Mouse (Mus musculus) hindbrain, embryonic 16.5 days (tissue): ENCODE data around the gene Eef1a2. TPM values are rescaled to one million over a fixed set of nuclear protein-coding genes. Genes with fewer than 3 reads are reported as not detected.

Experiments used
- ATAC-seq: fragments of 200-750 bp; cut with Nextera tagmentation; 2 replicates; pipeline ENCODE4 v1.8.0; 2017; ENCODE audit warnings: moderate TSS enrichment, moderate library complexity
- H3K27ac ChIP-seq: fragments of 300-500 bp; sonication (generic); 2 replicates; pipeline ENCODE4 v1.5.1; 2014; ENCODE audit warnings: low read depth, mild to moderate bottlenecking, control low read depth, low read length, moderate library complexity
- H3K27me3 ChIP-seq: fragments of 300-500 bp; sonication (generic); replicated peaks from 2 replicates; pipeline ENCODE4 v1.6.1; 2014; ENCODE audit warnings: low read length; ENCODE audit not compliant: control insufficient read depth, insufficient read depth
- H3K36me3 ChIP-seq: fragments of 300-500 bp; sonication (generic); 2 replicates; pipeline ENCODE4 v1.6.1; 2014; ENCODE audit warnings: mild to moderate bottlenecking, low read length, moderate library complexity, mixed read lengths; ENCODE audit not compliant: control insufficient read depth, insufficient read depth
- H3K4me1 ChIP-seq: fragments of 300-500 bp; sonication (generic); 2 replicates; pipeline ENCODE4 v1.6.1; 2014; ENCODE audit warnings: low read depth, low read length; ENCODE audit not compliant: control insufficient read depth, insufficient read depth
- H3K4me2 ChIP-seq: fragments of 300-500 bp; sonication (generic); 2 replicates; pipeline ENCODE4 v1.6.1; 2014; ENCODE audit warnings: mild to moderate bottlenecking, low read length, control low read depth, moderate library complexity
- H3K4me3 ChIP-seq: fragments of 300-500 bp; sonication (generic); 2 replicates; pipeline ENCODE4 v1.5.1; 2014; ENCODE audit warnings: mild to moderate bottlenecking, low read length, control low read depth, moderate library complexity
- H3K9ac ChIP-seq: fragments of 300-500 bp; sonication (generic); 2 replicates; pipeline ENCODE4 v1.6.1; 2014; ENCODE audit warnings: low read depth, mild to moderate bottlenecking, control low read depth, low read length, moderate library complexity
- H3K9me3 ChIP-seq: fragments of 300-500 bp; sonication (generic); 2 replicates; pipeline ENCODE4 v1.6.1; 2014; ENCODE audit warnings: mild to moderate bottlenecking, low read length, moderate library complexity; ENCODE audit not compliant: control insufficient read depth
- whole genome bisulfite sequencing: fragments of 180-500 bp; shearing (Covaris S2); extraction: QIAGEN DNeasy Blood & Tissue Kit; methylation state at CpG from one replicate; pipeline ENCODE4 v1.1.7; 2014; 5-methylcytosine and 5-hydroxymethylcytosine counted together
- polyA plus RNA-seq: library from polyadenylated mRNA; unstranded; fragments of >200 nt; fragmentation: Nextera tagmentation; extraction: Ambion mirVana; gene quantifications from 2 replicates; pipeline ENCODE4 v1.2.1, GENCODE M21; 2015

The Eef1a2 gene
- polyA plus RNA-seq, 1 experiment from 2014 or later, result 5.4 TPM

- Histone ChIP-seq H3K9me3 (no peaks in the 10 kb centered on the region), H3K9ac (no peak overlapping the region), H3K4me1 (peaks cover 36% of the 10 kb centered on the region), H3K27me3 (no peaks in the 10 kb centered on the region), H3K27ac (no peak overlapping the region), H3K4me2 (no peak overlapping the region), H3K36me3 (no peaks in the 10 kb centered on the region), H3K4me3 (no peak overlapping the region)
- no peak for ATAC-seq
- WGBS, result 59% methylated on average over 4 of the region's 4 CpGs
These were observed 27.9 kb downstream of the Eef1a2 start for GRCm38 (mm10) chr2:181128963-181129362.

- no peak for ATAC-seq
- Histone ChIP-seq H3K36me3 (no peaks in the 10 kb centered on the region), H3K4me1 (peaks cover 31% of the 10 kb centered on the region), H3K4me3 (no peak overlapping the region), H3K9ac (no peak overlapping the region), H3K27ac (no peak overlapping the region), H3K27me3 (no peaks in the 10 kb centered on the region), H3K9me3 (no peaks in the 10 kb centered on the region), H3K4me2 (no peak overlapping the region)
- WGBS, result 35% methylated on average over 3 of the region's 3 CpGs
These were observed 29.0 kb downstream of the Eef1a2 start for GRCm38 (mm10) chr2:181127786-181128185.

DNA sequence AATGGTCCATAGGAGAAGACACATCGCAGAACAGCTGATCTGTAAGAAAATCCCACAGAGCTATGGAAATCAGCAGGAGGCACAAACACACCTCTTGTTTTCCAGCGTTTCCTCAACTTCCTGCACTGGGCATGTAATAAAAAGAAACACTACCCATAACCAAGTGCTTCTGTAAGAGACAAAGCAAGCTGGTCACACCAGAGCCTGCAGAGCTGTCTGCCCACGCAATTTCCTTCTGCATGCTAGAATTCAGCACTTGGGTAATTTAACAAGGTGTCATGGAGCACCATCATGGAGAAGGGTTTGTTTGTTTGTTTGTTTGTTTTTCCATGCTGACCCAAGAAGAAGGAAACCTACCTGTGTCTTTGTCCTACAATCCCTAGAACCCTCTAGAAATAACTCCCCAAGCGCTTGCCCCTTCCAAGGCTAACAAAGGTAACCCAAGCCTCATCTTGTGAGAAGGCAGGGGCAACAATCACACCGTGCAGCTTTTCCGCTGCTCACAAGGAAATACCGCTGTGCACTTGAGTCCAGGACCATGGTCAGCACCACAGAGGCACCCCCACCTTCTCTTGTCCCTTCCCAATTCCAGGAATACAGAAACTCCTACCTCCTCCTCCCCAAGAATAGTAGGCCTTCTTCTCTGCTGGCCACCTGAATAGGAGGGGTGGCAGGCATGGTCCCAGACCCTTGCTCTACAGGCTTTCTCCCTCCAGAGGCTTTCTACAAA lies 30.9 kb downstream of the Eef1a2 start:
- Histone ChIP-seq H3K27ac (no peak overlapping the region), H3K4me3 (no peak overlapping the region), H3K4me1 (peaks cover 33% of the 10 kb centered on the region), H3K27me3 (no peaks in the 10 kb centered on the region), H3K36me3 (no peaks in the 10 kb centered on the region), H3K9ac (no peak overlapping the region), H3K4me2 (no peak overlapping the region), H3K9me3 (no peaks in the 10 kb centered on the region)
- 49% methylated on average over 7 of the region's 7 CpGs for WGBS
- ATAC-seq, result no peak

DNA sequence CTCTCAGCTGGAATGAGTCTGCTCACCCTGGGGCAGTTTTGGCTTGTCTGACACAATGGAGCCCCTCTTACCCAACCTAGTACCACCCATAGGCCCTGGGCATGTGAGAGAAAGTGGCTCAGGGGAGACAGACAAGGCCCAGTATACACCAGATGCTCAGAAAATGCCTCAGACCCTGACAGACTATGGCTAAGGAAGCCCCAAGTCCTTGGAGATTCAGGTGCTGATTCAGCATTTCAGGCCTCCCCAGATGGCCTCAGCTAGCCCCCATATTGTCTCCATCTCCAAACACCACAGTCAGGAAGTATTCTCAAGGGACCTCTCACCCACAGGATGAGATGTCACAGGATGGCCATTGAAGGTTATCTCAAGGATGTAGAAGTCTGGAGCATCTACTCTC lies 34.2 kb downstream of the Eef1a2 start:
- H3K4me2 ChIP-seq, result no peak overlapping the region
- H3K4me3 ChIP-seq, result no peak overlapping the region
- no peak for ATAC-seq
- H3K9me3 ChIP-seq, result no peaks in the 10 kb centered on the region
- H3K36me3 ChIP-seq, result no peaks in the 10 kb centered on the region
- no peak overlapping the region for H3K9ac ChIP-seq
- H3K27me3 ChIP-seq, result no peaks in the 10 kb centered on the region
- peak overlapping the region; percentile 16; the same call in 1 of the 2 replicates for H3K27ac ChIP-seq
- peaks cover 26% of the 10 kb centered on the region for H3K4me1 ChIP-seq

DNA sequence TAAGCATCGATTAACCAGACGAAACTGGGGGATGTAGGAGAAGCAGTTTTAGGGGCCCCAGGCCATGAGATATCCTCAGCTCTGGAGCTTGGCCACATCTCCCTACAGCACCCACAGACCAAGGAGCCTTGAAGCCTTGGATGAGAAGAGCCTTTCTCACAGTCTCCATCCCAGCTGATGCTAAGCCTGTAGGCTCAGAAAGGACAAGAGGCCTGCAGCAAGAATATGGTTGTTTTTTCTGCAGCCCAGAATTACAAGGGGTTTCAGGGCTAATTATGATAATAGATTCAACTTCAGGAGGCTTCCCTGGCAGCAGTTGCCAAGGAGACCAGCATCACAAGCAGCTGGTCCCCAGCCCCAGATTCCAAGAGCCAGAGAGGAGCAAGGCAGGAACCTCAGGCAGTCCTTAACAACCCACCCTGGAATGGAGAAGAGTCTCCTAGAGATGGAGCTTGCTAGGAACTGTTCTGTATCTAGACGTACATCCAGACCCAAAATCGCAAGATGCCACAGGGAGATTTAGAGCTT lies 35.8 kb downstream of the Eef1a2 start:
- no peak for ATAC-seq
- peak overlapping the region; percentile 41 for H3K27ac ChIP-seq
- peaks cover 36% of the 10 kb centered on the region for H3K4me1 ChIP-seq
- no peak overlapping the region for H3K9ac ChIP-seq
- no peak overlapping the region for H3K4me3 ChIP-seq
- no peaks in the 10 kb centered on the region for H3K27me3 ChIP-seq
- H3K36me3 ChIP-seq, result no peaks in the 10 kb centered on the region
- WGBS, result 60% methylated on average over 4 of the region's 4 CpGs
- no peaks in the 10 kb centered on the region for H3K9me3 ChIP-seq
- H3K4me2 ChIP-seq, result no peak overlapping the region

- Histone ChIP-seq H3K36me3 (no peaks in the 10 kb centered on the region), H3K27me3 (no peaks in the 10 kb centered on the region), H3K4me2 (no peak overlapping the region), H3K4me1 (peaks cover 38% of the 10 kb centered on the region), H3K9ac (no peak overlapping the region), H3K4me3 (no peak overlapping the region), H3K9me3 (no peaks in the 10 kb centered on the region), H3K27ac (0 out of 2 replicates have a peak overlapping the region, but pooled peaks have one; percentile 4)
- no peak for ATAC-seq
- WGBS, result 21% methylated on average over 10 of the region's 10 CpGs
These were observed 36.9 kb downstream of the Eef1a2 start for GRCm38 (mm10) chr2:181119952-181120351.

DNA sequence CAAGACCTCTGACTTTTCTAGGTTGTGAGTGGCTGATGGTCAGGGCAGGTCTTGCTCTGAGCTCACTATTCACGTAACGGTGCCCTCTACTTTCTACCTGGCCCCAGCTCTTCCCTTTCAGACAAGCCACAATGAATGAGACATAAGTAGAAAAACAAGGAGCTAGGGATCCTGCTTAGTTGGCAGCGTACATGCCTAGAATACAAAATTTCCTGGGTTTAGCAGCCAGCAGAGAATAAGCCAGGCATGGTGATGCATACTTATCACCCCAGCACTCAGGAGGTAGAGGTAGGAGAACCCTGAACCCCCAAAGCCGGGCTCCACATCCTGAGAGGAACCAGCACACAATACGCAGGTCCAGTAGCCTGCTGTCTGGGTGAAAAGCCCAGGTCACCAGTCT lies 40.4 kb downstream of the Eef1a2 start:
- Histone ChIP-seq H3K9ac (no peak overlapping the region), H3K27ac (peak overlapping the region; percentile 54; the same call in 1 of the 2 replicates), H3K27me3 (no peaks in the 10 kb centered on the region), H3K4me3 (no peak overlapping the region), H3K9me3 (no peaks in the 10 kb centered on the region), H3K4me1 (peaks cover 34% of the 10 kb centered on the region), H3K36me3 (peaks cover 4% of the 10 kb centered on the region; the same call in 1 of the 2 replicates), H3K4me2 (no peak overlapping the region)
- ATAC-seq, result no peak
- WGBS, result 79% methylated on average over 5 of the region's 5 CpGs

DNA sequence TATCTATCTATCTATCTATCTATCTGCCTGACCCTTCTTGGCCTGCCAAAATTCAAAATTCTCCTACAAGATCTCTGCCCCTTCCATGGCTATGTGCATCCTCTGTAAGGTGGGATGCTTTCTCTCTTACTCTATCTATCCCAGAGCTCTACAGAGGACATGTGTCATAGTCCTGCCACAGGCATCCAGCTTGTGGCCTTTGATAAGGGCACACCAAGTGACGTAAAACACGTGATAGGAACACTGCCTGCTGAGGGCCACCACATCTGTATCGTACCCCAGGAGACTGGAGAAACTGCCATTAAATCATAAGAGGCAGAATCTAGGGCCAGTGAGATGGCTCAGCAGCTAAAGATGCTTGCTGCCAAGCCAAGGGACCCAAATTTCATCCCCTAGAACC lies 41.4 kb downstream of the Eef1a2 start:
- H3K27ac ChIP-seq, result no peak overlapping the region

GRCm38 (mm10) chr2:181113762-181114361 lies 43.0 kb downstream of the Eef1a2 start:
- H3K9ac ChIP-seq, result no peak overlapping the region
- H3K27me3 ChIP-seq, result no peaks in the 10 kb centered on the region
- ATAC-seq, result no peak; the same call in 1 of the 2 replicates
- H3K27ac ChIP-seq, result no peak overlapping the region
- H3K9me3 ChIP-seq, result no peaks in the 10 kb centered on the region
- no peak overlapping the region for H3K4me2 ChIP-seq
- H3K4me3 ChIP-seq, result no peak overlapping the region
- peaks cover 21% of the 10 kb centered on the region for H3K4me1 ChIP-seq
- H3K36me3 ChIP-seq, result peaks cover 10% of the 10 kb centered on the region
- WGBS, result 38% methylated on average over 8 of the region's 8 CpGs

More for the DNA sequence above, 41.4 kb downstream of the Eef1a2 start:
- Histone ChIP-seq H3K36me3 (peaks cover 4% of the 10 kb centered on the region; the same call in 1 of the 2 replicates), H3K9ac (no peak overlapping the region), H3K27me3 (no peaks in the 10 kb centered on the region), H3K4me3 (no peak overlapping the region), H3K4me1 (peaks cover 26% of the 10 kb centered on the region), H3K9me3 (no peaks in the 10 kb centered on the region), H3K4me2 (no peak overlapping the region)
- no peak for ATAC-seq
- 73% methylated on average over 3 of the region's 3 CpGs for WGBS
